Mouse (Mus musculus) cerebellum, postnatal 10 days (tissue): ENCODE results near the gene Lsm2.
"Not testable (repeated sequence)": the region's sequence is repeated elsewhere in the genome, so short reads cannot be mapped to it uniquely, and the experiment has no call there.

Source experiments
- DNase-seq, 2 experiments: peaks; one replicate each; pipeline ENCODE4 v3.0.0; 2021; ENCODE audit warnings: mixed read lengths in 2 of 2

Lsm2 gene

GRCm38 (mm10) chr17:34981690-34982180, at the start of gene Lsm2:
TSS of gene Lsm2 (plus strand) at chr17:34981862.
- DNase-seq: peak; percentile 93 to 95

GRCm38 (mm10) chr17:34932287-34932686, 49.4 kb upstream of the Lsm2 start:
- no peak for DNase-seq

GRCm38 (mm10) chr17:34934031-34934430, 47.6 kb upstream of the Lsm2 start:
- DNase-seq: no peak

GRCm38 (mm10) chr17:34934830-34935229, 46.8 kb upstream of the Lsm2 start:
- no peak for DNase-seq

- DNase-seq: no peak
These were observed 43.6 kb upstream of the Lsm2 start for GRCm38 (mm10) chr17:34937960-34938505.

- DNase-seq: no peak
These were observed 40.2 kb upstream of the Lsm2 start for GRCm38 (mm10) chr17:34941344-34942041.

- DNase-seq: no peak
These were observed 38.4 kb upstream of the Lsm2 start for GRCm38 (mm10) chr17:34943128-34943815.

GRCm38 (mm10) chr17:34944362-34944761, 37.3 kb upstream of the Lsm2 start:
- DNase-seq: no peak

GRCm38 (mm10) chr17:34946486-34947140, 35.0 kb upstream of the Lsm2 start:
- DNase-seq: no peak

- peak; percentile 41 to 47 for DNase-seq
These were observed 34.1 kb upstream of the Lsm2 start for GRCm38 (mm10) chr17:34947606-34948005.

- not testable (repeated sequence) for DNase-seq
These were observed 32.7 kb upstream of the Lsm2 start for GRCm38 (mm10) chr17:34948721-34949552.

- DNase-seq: no peak
These were observed 32.1 kb upstream of the Lsm2 start for GRCm38 (mm10) chr17:34949553-34949969.

- no peak for DNase-seq
These were observed 30.9 kb upstream of the Lsm2 start for GRCm38 (mm10) chr17:34950514-34951455.

GRCm38 (mm10) chr17:34951636-34952377, 29.9 kb upstream of the Lsm2 start:
- no peak for DNase-seq

- DNase-seq: peak; percentile 93 to 95
These were observed 29.2 kb upstream of the Lsm2 start for GRCm38 (mm10) chr17:34952378-34953040.

GRCm38 (mm10) chr17:34953258-34953657, 28.4 kb upstream of the Lsm2 start:
- no peak for DNase-seq

- DNase-seq: no peak
These were observed 27.8 kb upstream of the Lsm2 start for GRCm38 (mm10) chr17:34953904-34954303.

GRCm38 (mm10) chr17:34954831-34955230, 26.8 kb upstream of the Lsm2 start:
- DNase-seq: no peak

- no peak for DNase-seq
These were observed 25.8 kb upstream of the Lsm2 start for GRCm38 (mm10) chr17:34955884-34956283.

GRCm38 (mm10) chr17:34956340-34956739, 25.3 kb upstream of the Lsm2 start:
- no peak for DNase-seq
